Mouse (Mus musculus) brain, embryonic 14.5 days (tissue): Measurements from ENCODE around the gene Bcas3. TPM values are rescaled to one million over a fixed set of nuclear protein-coding genes. Genes with fewer than 3 reads are reported as not detected.
"Not testable (repeated sequence)": the region's sequence is repeated elsewhere in the genome, so short reads cannot be mapped to it uniquely, and the experiment has no call there.

Experiments
- DNase-seq: peaks from one replicate; pipeline ENCODE4 v3.0.0-alpha.2; 2011; ENCODE audit warnings: low read depth
- CTCF ChIP-seq: fragments of 200-500 bp; IDR thresholded peaks from 2 replicates; pipeline ENCODE4 v1.5.1; 2012; ENCODE audit warnings: inconsistent platforms, mild to moderate bottlenecking, moderate library complexity, borderline replicate concordance; ENCODE audit not compliant: insufficient read depth, insufficient read length; ENCODE audit errors: extremely low read depth
- POLR2A ChIP-seq: fragments of 200-500 bp; IDR thresholded peaks from 2 replicates; pipeline ENCODE4 v1.6.1; 2012; ENCODE audit warnings: mild to moderate bottlenecking, inconsistent platforms, borderline replicate concordance; ENCODE audit not compliant: poor library complexity, insufficient read depth, insufficient read length, severe bottlenecking; ENCODE audit errors: extremely low read depth
- polyA plus RNA-seq: library from polyadenylated mRNA; depleted of rRNA; stranded (reverse); fragments of >200 nt; gene quantifications from 2 replicates; pipeline ENCODE4 v1.2.3, GENCODE M21; 2012

Gene Bcas3
- polyA plus RNA-seq, 1 experiment = 26.2 TPM

- DNase-seq = peak; percentile 77
- no peak for TF ChIP-seq POLR2A
- TF ChIP-seq CTCF = no peak
Observed at GRCm38 (mm10) chr11:85714312-85714931, 361.5 kb downstream of the Bcas3 start.

DNA sequence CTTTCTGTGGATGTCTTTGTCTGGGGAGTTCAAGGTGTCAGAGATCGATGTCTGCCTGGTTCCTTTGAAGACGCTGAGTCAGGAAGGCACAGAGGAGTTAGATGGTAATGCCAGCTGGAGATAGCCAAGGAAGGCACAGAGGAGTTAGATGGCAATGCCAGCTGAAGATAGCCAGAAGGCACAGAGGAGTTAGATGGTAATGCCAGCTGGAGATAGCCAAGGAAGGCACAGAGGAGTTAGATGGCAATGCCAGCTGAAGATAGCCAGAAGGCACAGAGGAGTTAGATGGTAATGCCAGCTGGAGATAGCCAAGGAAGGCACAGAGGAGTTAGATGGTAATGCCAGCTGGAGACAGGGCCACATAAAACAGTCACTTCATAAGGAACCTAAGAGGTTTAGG lies 363.8 kb downstream of the Bcas3 start:
- DNase-seq = not testable (repeated sequence)

DNA sequence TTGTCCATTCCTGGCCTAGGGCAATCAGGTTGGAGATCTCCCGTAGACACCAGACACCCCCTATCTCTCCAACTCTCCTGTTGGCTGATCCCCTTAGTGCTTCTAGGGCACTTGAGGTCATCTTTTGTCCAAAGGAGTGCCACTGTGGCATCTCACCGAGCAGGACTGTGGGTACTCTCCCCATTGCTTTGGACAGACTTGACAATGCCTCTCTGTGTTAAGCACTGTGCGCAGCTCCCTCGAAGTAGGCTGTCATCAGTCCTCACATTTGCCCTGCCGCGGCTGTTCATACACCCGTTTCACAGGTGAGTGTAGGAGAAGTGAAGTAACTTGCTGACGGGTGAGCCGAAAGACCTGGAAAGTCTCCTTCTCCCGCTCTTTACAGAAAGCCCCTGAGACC lies 366.1 kb downstream of the Bcas3 start:
- TF ChIP-seq CTCF (no peak), POLR2A (no peak)
- DNase-seq = no peak

- TF ChIP-seq POLR2A (no peak), CTCF (no peak)
- no peak for DNase-seq
Observed at GRCm38 (mm10) chr11:85719766-85720165, 366.8 kb downstream of the Bcas3 start.

- no peak for TF ChIP-seq CTCF
- peak; percentile 37 for DNase-seq
Observed at GRCm38 (mm10) chr11:85720269-85720773, 367.4 kb downstream of the Bcas3 start.

- no peak for DNase-seq
- TF ChIP-seq CTCF (no peak), POLR2A (no peak)
Observed at GRCm38 (mm10) chr11:85721986-85722385, 369.0 kb downstream of the Bcas3 start.

DNA sequence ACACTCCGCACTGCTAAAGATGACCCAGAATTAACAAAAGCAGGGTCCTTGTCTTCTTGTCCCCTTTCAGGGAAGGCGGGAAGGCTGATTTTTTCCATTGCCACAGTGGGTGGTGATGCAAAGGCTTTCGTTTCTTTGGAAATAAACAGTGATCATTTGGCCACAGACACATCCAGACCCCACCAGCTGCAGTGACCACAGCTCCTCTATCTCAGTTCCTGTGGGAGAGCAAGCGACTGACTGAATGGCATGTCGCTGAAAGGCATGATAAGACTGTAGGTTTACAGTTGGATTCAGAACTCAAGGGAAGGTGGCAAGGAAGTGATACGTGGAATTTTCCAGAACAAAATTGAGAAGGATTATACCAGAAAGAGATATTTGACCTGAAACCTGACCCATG lies 371.2 kb downstream of the Bcas3 start:
- TF ChIP-seq POLR2A (no peak), CTCF (no peak)
- DNase-seq = no peak

GRCm38 (mm10) chr11:85729725-85730124 lies 376.8 kb downstream of the Bcas3 start:
- TF ChIP-seq CTCF (no peak), POLR2A (no peak)
- no peak for DNase-seq

DNA sequence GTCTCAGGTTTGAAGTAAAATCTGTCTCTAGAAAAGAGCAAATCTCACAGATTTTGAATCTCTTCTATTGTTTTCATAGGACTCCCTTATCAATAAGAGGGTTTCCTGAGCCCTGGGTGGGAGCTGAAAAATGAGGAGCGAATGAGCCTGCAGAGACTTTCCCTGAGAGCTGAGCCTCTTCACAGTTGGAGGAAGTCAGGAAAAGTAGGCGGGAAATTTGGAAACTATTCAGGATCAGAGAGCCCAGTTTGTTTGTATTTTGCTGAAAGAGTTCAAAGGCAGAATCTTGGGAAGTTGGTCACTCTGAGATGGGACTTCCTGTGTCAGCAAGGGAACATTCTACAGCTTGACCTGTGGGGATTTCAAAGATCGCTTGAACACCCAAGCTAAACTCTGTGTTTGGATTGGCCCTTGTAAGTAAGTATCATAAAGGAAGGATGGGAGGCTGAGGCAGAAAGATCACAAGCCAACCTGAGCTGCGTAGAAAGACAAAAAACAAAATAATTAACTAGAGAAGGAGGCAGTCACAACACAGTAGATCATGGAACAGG lies 379.6 kb downstream of the Bcas3 start:
- no peak for DNase-seq
- TF ChIP-seq POLR2A = no peak
- TF ChIP-seq CTCF = no peak

GRCm38 (mm10) chr11:85733577-85733976 lies 380.6 kb downstream of the Bcas3 start:
- DNase-seq = no peak
- no peak for TF ChIP-seq CTCF
- TF ChIP-seq POLR2A = no peak

DNA sequence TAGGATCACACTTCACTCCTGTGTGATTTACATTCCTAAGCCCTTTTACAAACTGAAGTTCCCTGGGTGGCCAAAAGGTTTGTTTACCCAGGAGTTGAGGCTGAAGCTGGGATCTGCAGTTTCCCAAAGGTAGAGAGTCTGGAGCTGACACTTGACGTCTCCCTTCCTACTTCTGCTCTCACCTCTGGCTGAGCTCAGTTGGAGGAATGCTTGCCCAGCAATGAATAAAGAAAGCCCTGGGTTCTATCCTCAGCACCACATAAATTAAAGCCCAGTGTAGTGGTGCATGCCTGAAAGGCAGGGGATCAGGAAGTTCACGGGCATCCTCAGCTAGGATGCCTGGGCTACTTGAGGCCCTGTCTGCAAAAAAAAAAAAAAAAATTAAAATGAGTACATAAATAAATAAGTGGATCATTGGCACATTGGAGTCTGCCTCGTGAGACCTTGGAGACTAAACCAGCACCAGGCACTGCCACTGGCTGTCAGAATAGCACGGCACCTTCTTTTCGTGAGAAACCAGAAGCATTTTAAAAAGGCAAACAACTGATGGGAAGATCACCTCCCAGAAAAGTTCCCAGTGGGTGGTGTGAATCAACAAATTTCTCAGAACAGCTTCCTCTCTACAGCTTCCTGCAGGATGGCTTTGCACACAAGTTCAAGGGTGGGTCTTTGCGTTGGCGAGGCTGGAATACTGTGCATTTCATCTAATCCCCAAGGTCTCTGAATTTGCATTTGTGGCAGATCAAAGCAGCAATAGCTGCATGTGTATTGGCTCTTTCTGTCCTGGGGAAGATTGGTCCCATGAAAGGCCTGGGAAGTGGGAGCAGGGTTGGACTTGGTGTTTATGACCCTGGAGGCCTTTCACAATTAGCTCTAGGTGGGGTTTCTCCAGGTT lies 381.6 kb downstream of the Bcas3 start:
- TF ChIP-seq POLR2A (no peak), CTCF (no peak)
- DNase-seq = no peak

DNA sequence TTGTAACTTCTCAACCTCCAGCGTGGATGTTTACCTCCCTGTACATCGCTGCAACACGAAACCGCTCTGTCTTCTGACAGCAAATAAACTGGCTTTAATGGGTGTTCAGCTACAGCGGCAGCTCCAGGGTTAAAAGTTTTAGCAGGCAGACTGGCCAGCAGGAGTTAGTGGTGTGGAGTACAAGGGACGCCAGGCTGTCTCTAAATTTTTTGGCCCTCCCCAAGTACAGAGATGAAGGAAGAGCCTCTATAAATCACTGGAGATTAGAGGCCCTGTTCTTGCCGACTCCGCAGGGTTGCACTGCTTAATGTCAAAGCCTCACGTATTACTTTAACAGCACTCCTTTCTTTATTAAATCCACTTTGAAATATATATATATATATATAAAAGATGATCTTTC lies 384.3 kb downstream of the Bcas3 start:
- TF ChIP-seq CTCF (no peak), POLR2A (no peak)
- DNase-seq = no peak
